Mouse (Mus musculus): ENCODE results near the gene Gm13287. TPM values are rescaled to one million over a fixed set of nuclear protein-coding genes. Genes with fewer than 3 reads are reported as not detected.
"Not testable (repeated sequence)": the region's sequence is repeated elsewhere in the genome, so short reads cannot be mapped to it uniquely, and the experiment has no call there.

The Gm13287 gene
- total RNA-seq (2014; fragmentation: Nextera tagmentation) (not detected in 2 replicates), total RNA-seq (2017) (not detected in 2 replicates), polyA plus RNA-seq (2012) (not detected in 2 replicates)

DNA sequence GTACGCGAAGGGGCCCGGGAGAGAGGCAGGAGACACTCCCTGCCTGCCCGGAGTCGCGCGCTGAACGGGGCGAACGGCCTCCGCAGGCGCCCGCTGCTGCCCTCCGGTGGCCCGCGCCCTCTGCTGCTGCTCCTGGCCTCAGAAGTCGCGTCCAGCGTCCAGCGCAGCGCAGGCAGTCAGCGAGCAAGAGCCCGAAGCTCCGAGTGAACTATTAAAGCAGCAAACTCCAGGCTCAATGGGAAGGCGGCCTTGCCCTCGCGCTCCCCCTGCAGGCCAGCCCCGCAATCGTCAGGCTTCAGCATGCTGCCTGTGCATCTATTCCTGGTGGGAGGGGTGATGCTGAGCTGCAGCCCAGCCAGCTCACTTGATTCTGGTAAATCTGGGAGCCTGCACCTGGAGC lies at the start of gene Gm13287:
Gene Gm13287 (plus strand): TSS at position 301 of the 400 bp plus-strand sequence.
- H3K4me1 ChIP-seq (ENCODE audit: insufficient read depth, low read depth, low read length); H3K36me3 ChIP-seq (replicated peaks); ATAC-seq (ENCODE audit: extremely low read depth, insufficient number of reproducible peaks, low FRiP score, poor library complexity, severe bottlenecking); DNase-seq (ENCODE audit: low spot score); H3K9me3 ChIP-seq (replicated peaks); H3K4me3 ChIP-seq (ENCODE audit: low read depth, low read length); H3K27me3 ChIP-seq (ENCODE audit: insufficient read depth, low read length): not testable (repeated sequence)

GRCm38 (mm10) chr4:88754818-88755340 lies 48.2 kb upstream of the Gm13287 start, which contains the start of gene Gm13271:
Gene Gm13271, plus strand, starts transcription at chr4:88754868.
- H3K4me1 ChIP-seq (ENCODE audit: insufficient read depth, low read depth, low read length) = not testable (repeated sequence)

GRCm38 (mm10) chr4:88756581-88757513 lies 46.2 kb upstream of the Gm13287 start:
- not testable (repeated sequence) for H3K36me3 ChIP-seq (replicated peaks); DNase-seq (ENCODE audit: low spot score); H3K27me3 ChIP-seq (ENCODE audit: insufficient read depth, low read length); H3K4me1 ChIP-seq (ENCODE audit: insufficient read depth, low read depth, low read length); ATAC-seq (ENCODE audit: extremely low read depth, insufficient number of reproducible peaks, low FRiP score, poor library complexity, severe bottlenecking); H3K4me3 ChIP-seq (ENCODE audit: low read depth, low read length); H3K9me3 ChIP-seq (replicated peaks)

More at GRCm38 (mm10) chr4:88754818-88755340, 48.2 kb upstream of the Gm13287 start, which contains the start of gene Gm13271:
- not testable (repeated sequence) for H3K36me3 ChIP-seq (replicated peaks); H3K9me3 ChIP-seq (replicated peaks); ATAC-seq (ENCODE audit: extremely low read depth, insufficient number of reproducible peaks, low FRiP score, poor library complexity, severe bottlenecking); H3K4me3 ChIP-seq (ENCODE audit: low read depth, low read length); DNase-seq (ENCODE audit: low spot score); H3K27me3 ChIP-seq (ENCODE audit: insufficient read depth, low read length)

DNA sequence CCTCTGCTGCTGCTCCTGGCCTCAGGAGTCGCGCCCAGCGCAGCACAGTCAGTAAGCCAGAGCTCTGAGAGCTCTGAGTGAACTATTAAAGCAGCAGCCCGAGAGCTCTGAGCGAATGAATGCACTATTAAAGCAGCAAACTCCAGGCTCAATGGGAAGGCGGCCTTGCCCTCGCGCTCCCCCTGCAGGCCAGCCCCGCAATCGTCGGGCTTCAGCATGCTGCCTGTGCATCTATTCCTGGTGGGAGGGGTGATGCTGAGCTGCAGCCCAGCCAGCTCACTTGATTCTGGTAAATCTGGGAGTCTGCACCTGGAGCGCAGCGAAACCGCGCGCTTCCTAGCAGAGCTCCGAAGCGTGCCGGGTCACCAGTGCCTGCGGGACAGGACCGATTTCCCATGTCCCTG lies 45.4 kb upstream of the Gm13287 start:
- not testable (repeated sequence) for H3K9me3 ChIP-seq (replicated peaks); ATAC-seq (ENCODE audit: extremely low read depth, insufficient number of reproducible peaks, low FRiP score, poor library complexity, severe bottlenecking); H3K36me3 ChIP-seq (replicated peaks); H3K4me1 ChIP-seq (ENCODE audit: insufficient read depth, low read depth, low read length); DNase-seq (ENCODE audit: low spot score); H3K4me3 ChIP-seq (ENCODE audit: low read depth, low read length); H3K27me3 ChIP-seq (ENCODE audit: insufficient read depth, low read length)

DNA sequence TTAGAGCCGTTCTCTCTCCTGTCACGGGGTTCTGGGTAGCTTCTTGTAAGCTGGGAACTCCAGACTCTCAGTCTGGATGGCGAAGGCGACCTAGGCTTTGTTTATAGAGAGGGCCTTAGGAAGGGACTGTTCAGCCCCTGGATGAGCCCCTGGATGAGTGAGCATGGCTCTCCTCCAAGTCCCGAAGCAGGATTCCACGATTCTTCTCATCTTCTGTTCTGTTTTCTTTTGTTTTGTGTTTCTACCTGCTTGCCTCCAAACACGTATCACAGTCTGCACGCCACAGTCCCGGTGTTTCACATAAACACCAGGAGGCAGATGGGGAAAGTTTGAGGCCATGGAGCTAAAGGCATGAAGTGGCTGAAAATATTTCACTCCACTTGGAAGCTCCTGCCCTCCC lies 44.3 kb upstream of the Gm13287 start:
- H3K4me3 ChIP-seq (ENCODE audit: low read depth, low read length); DNase-seq (ENCODE audit: low spot score); H3K9me3 ChIP-seq (replicated peaks); H3K4me1 ChIP-seq (ENCODE audit: insufficient read depth, low read depth, low read length); H3K36me3 ChIP-seq (replicated peaks); H3K27me3 ChIP-seq (ENCODE audit: insufficient read depth, low read length); ATAC-seq (ENCODE audit: extremely low read depth, insufficient number of reproducible peaks, low FRiP score, poor library complexity, severe bottlenecking): not testable (repeated sequence)

DNA sequence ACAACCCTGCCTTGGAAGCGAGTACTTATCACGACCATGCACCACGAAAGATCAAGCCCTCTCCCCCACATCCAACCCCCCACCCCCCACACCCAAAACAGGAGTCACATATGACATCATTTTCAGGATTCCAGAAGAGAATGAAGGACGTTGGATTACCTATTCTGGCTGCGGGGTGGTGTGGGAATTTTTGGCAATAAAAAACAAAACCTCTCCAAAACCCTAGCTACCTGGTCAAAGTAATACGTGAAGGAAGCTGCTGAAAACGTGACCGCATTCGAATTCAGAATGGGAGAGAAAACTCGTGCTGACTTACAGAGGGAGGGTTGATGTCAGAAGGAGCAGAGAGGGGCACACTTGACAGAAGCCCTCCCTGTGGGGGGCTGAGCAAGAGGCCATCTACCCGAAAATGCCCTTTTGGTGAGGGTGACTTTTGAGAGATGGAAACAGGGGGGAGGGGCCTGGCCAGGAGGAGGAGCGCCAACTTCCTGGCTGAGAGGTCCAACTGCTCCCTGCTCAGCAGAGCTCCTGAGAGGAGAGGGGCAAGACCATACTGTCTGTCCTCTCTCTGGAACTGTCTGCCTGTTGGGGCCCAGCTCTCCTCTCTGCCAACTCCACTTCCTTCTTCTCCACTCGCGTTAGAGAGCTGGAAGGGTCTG lies 43.3 kb upstream of the Gm13287 start, which contains the start of gene Gm13283:
Gene Gm13283 (plus strand): TSS at position 510 of the 659 bp plus-strand sequence.
- H3K4me3 ChIP-seq (ENCODE audit: low read depth, low read length); ATAC-seq (ENCODE audit: extremely low read depth, insufficient number of reproducible peaks, low FRiP score, poor library complexity, severe bottlenecking); DNase-seq (ENCODE audit: low spot score): not testable (repeated sequence)

DNA sequence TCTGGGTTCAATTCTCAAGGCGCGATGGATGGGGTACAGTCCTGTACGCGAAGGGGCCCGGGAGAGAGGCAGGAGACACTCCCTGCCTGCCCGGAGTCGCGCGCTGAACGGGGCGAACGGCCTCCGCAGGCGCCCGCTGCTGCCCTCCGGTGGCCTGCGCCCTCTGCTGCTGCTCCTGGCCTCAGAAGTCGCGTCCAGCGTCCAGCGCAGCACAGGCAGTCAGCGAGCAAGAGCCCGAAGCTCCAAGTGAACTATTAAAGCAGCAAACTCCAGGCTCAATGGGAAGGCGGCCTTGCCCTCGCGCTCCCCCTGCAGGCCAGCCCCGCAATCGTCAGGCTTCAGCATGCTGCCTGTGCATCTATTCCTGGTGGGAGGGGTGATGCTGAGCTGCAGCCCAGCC lies 42.6 kb upstream of the Gm13287 start:
- not testable (repeated sequence) for H3K36me3 ChIP-seq (replicated peaks); DNase-seq (ENCODE audit: low spot score); ATAC-seq (ENCODE audit: extremely low read depth, insufficient number of reproducible peaks, low FRiP score, poor library complexity, severe bottlenecking); H3K27me3 ChIP-seq (ENCODE audit: insufficient read depth, low read length); H3K4me1 ChIP-seq (ENCODE audit: insufficient read depth, low read depth, low read length); H3K9me3 ChIP-seq (replicated peaks); H3K4me3 ChIP-seq (ENCODE audit: low read depth, low read length)

More for the DNA sequence above, 43.3 kb upstream of the Gm13287 start, which contains the start of gene Gm13283:
- not testable (repeated sequence) for H3K9me3 ChIP-seq (replicated peaks); H3K36me3 ChIP-seq (replicated peaks); H3K4me1 ChIP-seq (ENCODE audit: insufficient read depth, low read depth, low read length); H3K27me3 ChIP-seq (ENCODE audit: insufficient read depth, low read length)

DNA sequence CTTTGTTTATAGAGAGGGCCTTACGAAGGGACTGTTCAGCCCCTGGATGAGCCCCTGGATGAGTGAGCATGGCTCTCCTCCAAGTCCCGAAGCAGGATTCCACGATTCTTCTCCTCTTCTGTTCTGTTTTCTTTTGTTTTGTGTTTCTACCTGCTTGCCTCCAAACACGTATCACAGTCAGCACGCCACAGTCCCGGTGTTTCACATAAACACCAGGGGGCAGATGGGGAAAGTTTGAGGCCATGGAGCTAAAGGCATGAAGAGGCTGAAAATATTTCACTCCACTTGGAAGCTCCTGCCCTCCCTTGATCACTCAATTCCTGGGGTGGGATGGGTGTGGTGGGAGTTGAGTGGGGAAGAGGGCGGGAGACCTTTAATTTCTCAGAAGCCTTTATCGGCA lies 41.3 kb upstream of the Gm13287 start:
- DNase-seq (ENCODE audit: low spot score); H3K4me3 ChIP-seq (ENCODE audit: low read depth, low read length); H3K9me3 ChIP-seq (replicated peaks); ATAC-seq (ENCODE audit: extremely low read depth, insufficient number of reproducible peaks, low FRiP score, poor library complexity, severe bottlenecking); H3K4me1 ChIP-seq (ENCODE audit: insufficient read depth, low read depth, low read length); H3K36me3 ChIP-seq (replicated peaks); H3K27me3 ChIP-seq (ENCODE audit: insufficient read depth, low read length): not testable (repeated sequence)

- not testable (repeated sequence) for DNase-seq (ENCODE audit: low spot score); H3K4me3 ChIP-seq (ENCODE audit: low read depth, low read length); H3K9me3 ChIP-seq (replicated peaks); H3K4me1 ChIP-seq (ENCODE audit: insufficient read depth, low read depth, low read length); ATAC-seq (ENCODE audit: extremely low read depth, insufficient number of reproducible peaks, low FRiP score, poor library complexity, severe bottlenecking); H3K27me3 ChIP-seq (ENCODE audit: insufficient read depth, low read length); H3K36me3 ChIP-seq (replicated peaks)
Measured at GRCm38 (mm10) chr4:88762341-88762740, 40.7 kb upstream of the Gm13287 start.

- ATAC-seq (ENCODE audit: extremely low read depth, insufficient number of reproducible peaks, low FRiP score, poor library complexity, severe bottlenecking); DNase-seq (ENCODE audit: low spot score); H3K4me3 ChIP-seq (ENCODE audit: low read depth, low read length); H3K9me3 ChIP-seq (replicated peaks); H3K4me1 ChIP-seq (ENCODE audit: insufficient read depth, low read depth, low read length); H3K36me3 ChIP-seq (replicated peaks); H3K27me3 ChIP-seq (ENCODE audit: insufficient read depth, low read length): not testable (repeated sequence)
Measured at GRCm38 (mm10) chr4:88763384-88764018, 39.6 kb upstream of the Gm13287 start.

DNA sequence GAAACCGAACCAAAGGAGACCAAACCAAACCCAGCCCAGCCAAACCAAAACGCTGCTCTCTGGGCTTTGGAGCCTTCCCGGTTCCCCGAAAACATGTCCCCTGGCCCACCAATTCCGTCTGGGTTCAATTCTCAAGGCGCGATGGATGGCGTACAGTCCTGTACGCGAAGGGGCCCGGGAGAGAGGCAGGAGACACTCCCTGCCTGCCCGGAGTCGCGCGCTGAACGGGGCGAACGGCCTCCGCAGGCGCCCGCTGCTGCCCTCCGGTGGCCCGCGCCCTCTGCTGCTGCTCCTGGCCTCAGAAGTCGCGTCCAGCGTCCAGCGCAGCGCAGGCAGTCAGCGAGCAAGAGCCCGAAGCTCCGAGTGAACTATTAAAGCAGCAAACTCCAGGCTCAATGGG lies 29.5 kb upstream of the Gm13287 start, which contains the start of gene Gm13290:
Gene Gm13290 (plus strand): TSS at position 301 of the 400 bp plus-strand sequence.
- not testable (repeated sequence) for H3K27me3 ChIP-seq (ENCODE audit: insufficient read depth, low read length); DNase-seq (ENCODE audit: low spot score); H3K4me1 ChIP-seq (ENCODE audit: insufficient read depth, low read depth, low read length); H3K4me3 ChIP-seq (ENCODE audit: low read depth, low read length); ATAC-seq (ENCODE audit: extremely low read depth, insufficient number of reproducible peaks, low FRiP score, poor library complexity, severe bottlenecking); H3K36me3 ChIP-seq (replicated peaks); H3K9me3 ChIP-seq (replicated peaks)

All from G1E (cell line).